In genomic region chr9:66591851-66592645, GRCm38 (mm10) we compare ENCODE assay signal across 8 mouse cellular contexts. TPM values are rescaled to one million over a fixed set of nuclear protein-coding genes. Genes with fewer than 3 reads are reported as not detected.
DNase-seq lines count a peak whose midpoint lies in the region; ATAC-seq and TF ChIP-seq lines count a peak whose summit lies in the region.

No protein-coding gene starts in this region.

- peak overlapping the region; percentile 73 for H3K4me3 ChIP-seq in cerebellum, adult 2 months (replicated peaks; ENCODE audit: insufficient read depth, low read depth, low read length)
- peak overlapping the region; percentile 86 for H3K4me3 ChIP-seq in forebrain, embryonic 11.5 days (ENCODE audit: low read depth, low read length)
- peak overlapping the region; percentile 97 for H3K4me3 ChIP-seq in hindbrain, embryonic 10.5 days
- H3K4me3 ChIP-seq in limb, embryonic 14.5 days (replicated peaks; ENCODE audit: low read length): peak overlapping the region; percentile 93

- peak overlapping the region; percentile 64 for H3K4me2 ChIP-seq in forebrain, embryonic 11.5 days (ENCODE audit: low read depth, low read length, severe bottlenecking)
- H3K4me2 ChIP-seq in limb, embryonic 14.5 days (replicated peaks; ENCODE audit: low read depth, low read length, severe bottlenecking): peak overlapping the region; percentile 74

- no peak for TF ChIP-seq POLR2A in cerebellum, adult 2 months (IDR thresholded peaks at IDR 0.05; ENCODE audit: borderline replicate concordance, insufficient read depth, low read length)
- 0 out of 2 replicates have a peak, but pooled peaks have one; percentile 46 for TF ChIP-seq POLR2A in limb, embryonic 14.5 days (IDR thresholded peaks at IDR 0.05; ENCODE audit: borderline replicate concordance, extremely low read depth, insufficient read depth, insufficient read length)

- peaks cover 8% of the 10 kb centered on the region; the same call in 1 of the 2 replicates for H3K4me1 ChIP-seq in cerebellum, adult 2 months (ENCODE audit: control insufficient read depth, insufficient read depth, low read length)
- peaks cover 10% of the 10 kb centered on the region for H3K4me1 ChIP-seq in forebrain, embryonic 11.5 days (replicated peaks; ENCODE audit: control insufficient read depth, insufficient read depth, low read length)
- H3K4me1 ChIP-seq in hindbrain, embryonic 10.5 days (replicated peaks): peaks cover 48% of the 10 kb centered on the region
- peaks cover 48% of the 10 kb centered on the region for H3K4me1 ChIP-seq in limb, embryonic 14.5 days (ENCODE audit: control insufficient read depth, insufficient read depth, low read length)

- H3K9ac ChIP-seq in forebrain, embryonic 11.5 days (ENCODE audit: low read length): peak overlapping the region; percentile 99
- peak overlapping the region; percentile 99 for H3K9ac ChIP-seq in limb, embryonic 14.5 days (ENCODE audit: low read depth, low read length, severe bottlenecking)

- DNase-seq in cerebellum, adult 2 months: peak; percentile 53 to 69
- DNase-seq in adrenal gland, postnatal 25 days: peak; percentile 52
- DNase-seq in forebrain, embryonic 11.5 days (ENCODE audit: low spot score): peak; percentile 67
- peak; percentile 64 for DNase-seq in hindbrain, embryonic 10.5 days (ENCODE audit: low spot score)
- DNase-seq in limb, embryonic 14.5 days (ENCODE audit: low spot score): peak; percentile 28
- peak; percentile 66 for DNase-seq in naive thymus-derived CD4-positive, alpha-beta T cell, adult 2 months (ENCODE audit: low read depth)
- DNase-seq in testis, postnatal 10 days (ENCODE audit: low spot score): peak; percentile 70

- ATAC-seq in cerebellum, adult (ENCODE audit: insufficient number of reproducible peaks, low FRiP score, low TSS enrichment): no peak
- peak; percentile 63 for ATAC-seq in forebrain, embryonic 11.5 days (replicated peaks; ENCODE audit: low FRiP score)
- ATAC-seq in limb, embryonic 14.5 days (ENCODE audit: low FRiP score, low read depth): peak; percentile 29

- H3K27ac ChIP-seq in cerebellum, adult 2 months (ENCODE audit: insufficient read depth, low read length): peak overlapping the region; percentile 96
- H3K27ac ChIP-seq in forebrain, embryonic 11.5 days (ENCODE audit: low read depth, low read length): peak overlapping the region; percentile 91
- peak overlapping the region; percentile 99 for H3K27ac ChIP-seq in hindbrain, embryonic 10.5 days
- peak overlapping the region; percentile 92 for H3K27ac ChIP-seq in limb, embryonic 14.5 days (replicated peaks; ENCODE audit: low read depth, low read length)

- H3K36me3 ChIP-seq in forebrain, embryonic 11.5 days (ENCODE audit: control insufficient read depth, insufficient read depth, low read length): no peaks in the 10 kb centered on the region
- no peaks in the 10 kb centered on the region for H3K36me3 ChIP-seq in hindbrain, embryonic 10.5 days
- H3K36me3 ChIP-seq in limb, embryonic 14.5 days (ENCODE audit: control insufficient read depth, insufficient read depth, low read length): no peaks in the 10 kb centered on the region

- H3K27me3 ChIP-seq in cerebellum, adult 2 months (ENCODE audit: control insufficient read depth, insufficient read depth, low read length): no peaks in the 10 kb centered on the region
- H3K27me3 ChIP-seq in forebrain, embryonic 11.5 days (ENCODE audit: control insufficient read depth, insufficient read depth, low read length): no peaks in the 10 kb centered on the region
- peaks cover 21% of the 10 kb centered on the region for H3K27me3 ChIP-seq in hindbrain, embryonic 10.5 days (ENCODE audit: insufficient read depth, poor library complexity, severe bottlenecking)
- no peaks in the 10 kb centered on the region for H3K27me3 ChIP-seq in limb, embryonic 14.5 days (ENCODE audit: control insufficient read depth, insufficient read depth, low read length)

- no peak for TF ChIP-seq CTCF in cerebellum, adult 2 months (IDR thresholded peaks at IDR 0.05; ENCODE audit: borderline replicate concordance, insufficient read depth, low read depth, low read length)

- H3K9me3 ChIP-seq in forebrain, embryonic 11.5 days (ENCODE audit: control insufficient read depth, low read length): no peaks in the 10 kb centered on the region
- H3K9me3 ChIP-seq in hindbrain, embryonic 10.5 days: no peaks in the 10 kb centered on the region
- H3K9me3 ChIP-seq in limb, embryonic 14.5 days (ENCODE audit: control insufficient read depth, low read length): no peaks in the 10 kb centered on the region

- WGBS in cerebellum, adult 2 months: under 1% methylated on average over 80 of the region's 83 CpGs
- under 1% methylated on average over 68 of the region's 83 CpGs for WGBS in forebrain, embryonic 11.5 days
- WGBS in hindbrain, embryonic 10.5 days: under 1% methylated on average over 83 of the region's 83 CpGs
- WGBS in limb, embryonic 14.5 days: under 1% methylated on average over 30 of the region's 83 CpGs

RNA-seq across cellular contexts. Expression of gene Usp3, which starts 0.9 kb away (rescaled TPM):
- 89.3 and 97.0 TPM in 2 replicates for polyA plus RNA-seq in cerebellum, adult 2 months (2012; rRNA removed)
- 46.8 and 51.1 TPM in 2 replicates for total RNA-seq in adrenal gland, postnatal 25 days (2021)
- 92.4 and 99.8 TPM in 2 replicates for polyA plus RNA-seq in forebrain, embryonic 11.5 days (2014; fragmentation: Nextera tagmentation; extraction: Ambion mirVana)
- 84.2 and 97.7 TPM in 2 replicates for polyA plus RNA-seq in hindbrain, embryonic 10.5 days (2016; fragmentation: Nextera tagmentation; extraction: Ambion mirVana)
- polyA plus RNA-seq in limb, embryonic 14.5 days (2012; rRNA removed): 39.2 and 45.8 TPM in 2 replicates
- 66.7 and 77.6 TPM in 2 replicates for polyA plus RNA-seq in limb, embryonic 14.5 days (2014; fragmentation: Nextera tagmentation; extraction: Ambion mirVana)
